10 mouse cellular contexts compared by ENCODE assay signal in genomic region chr1:75277195-75278188, GRCm38 (mm10). TPM values are rescaled to one million over a fixed set of nuclear protein-coding genes. Genes with fewer than 3 reads are reported as not detected.
DNase-seq lines count a peak whose midpoint lies in the region; ATAC-seq and TF ChIP-seq lines count a peak whose summit lies in the region.
"Had no signal": no experiment of that assay in that cellular context is flagged by ENCODE, and none has a peak within 500 bp of the region (broad histone marks: within the 10 kb centered on the region; RNA-seq: fewer than 3 reads in every experiment).

No protein-coding gene starts in this region.

- H3K9me3 ChIP-seq in forebrain, embryonic 13.5 days (replicated peaks): no peaks in the 10 kb centered on the region
- H3K9me3 ChIP-seq in liver, postnatal 0 days (ENCODE audit: low read length): no peaks in the 10 kb centered on the region
- H3K9me3 ChIP-seq: heart, embryonic 13.5 days had no signal

- no peak for TF ChIP-seq CTCF in liver, postnatal 0 days (IDR thresholded peaks at IDR 0.05; ENCODE audit: low read depth)

- H3K27ac ChIP-seq in forebrain, embryonic 13.5 days: no peak overlapping the region
- H3K27ac ChIP-seq in liver, postnatal 0 days (ENCODE audit: low read depth): no peak overlapping the region
- H3K27ac ChIP-seq: heart, embryonic 13.5 days had no signal

- peaks cover 44% of the 10 kb centered on the region for H3K27me3 ChIP-seq in forebrain, embryonic 13.5 days
- H3K27me3 ChIP-seq in liver, postnatal 0 days (ENCODE audit: insufficient read depth, low read length): peaks cover 4% of the 10 kb centered on the region; the same call in 1 of the 2 replicates

- peak; percentile 46 to 62 for DNase-seq in adrenal gland, adult 18-20 months (ENCODE audit: low spot score in 2 of 2)
- DNase-seq in adrenal gland, adult 8-10 months: no peak
- peak; percentile 16 to 71 for DNase-seq in spleen, postnatal 10 days (ENCODE audit: low spot score in 2 of 2)
- no peak for DNase-seq in spleen, adult 12 weeks (ENCODE audit: low spot score)
- DNase-seq in liver, postnatal 0 days: peak; percentile 69
- DNase-seq in retina, embryonic 14.5 days (ENCODE audit: low spot score): peak; percentile 74

- H3K4me2 ChIP-seq in forebrain, embryonic 13.5 days: peak overlapping the region; percentile 44
- H3K4me2 ChIP-seq in liver, postnatal 0 days (ENCODE audit: low read depth, low read length): no peak overlapping the region
- H3K4me2 ChIP-seq: heart, embryonic 13.5 days had no signal

- H3K4me3 ChIP-seq in forebrain, embryonic 13.5 days: peak overlapping the region; percentile 31
- no peak overlapping the region for H3K4me3 ChIP-seq in liver, postnatal 0 days (ENCODE audit: low read depth, low read length)
- H3K4me3 ChIP-seq: heart, embryonic 13.5 days had no signal

- no peak overlapping the region; the same call in 1 of the 2 replicates for H3K9ac ChIP-seq in forebrain, embryonic 13.5 days
- no peak overlapping the region for H3K9ac ChIP-seq in liver, postnatal 0 days (replicated peaks)
- H3K9ac ChIP-seq: heart, embryonic 13.5 days had no signal

- ATAC-seq in forebrain, embryonic 13.5 days: peak; percentile 33; the same call in 1 of the 2 replicates
- ATAC-seq in liver, postnatal 0 days: no peak
- ATAC-seq in megakaryocyte, adult 5-6 weeks (ENCODE audit: poor library complexity, severe bottlenecking): no peak

- 3% methylated on average over 23 of the region's 23 CpGs for WGBS in forebrain, embryonic 13.5 days
- 5% methylated on average over 23 of the region's 23 CpGs for WGBS in liver, postnatal 0 days (ENCODE audit: insufficient replicate concordance)

- no peaks in the 10 kb centered on the region for H3K36me3 ChIP-seq in forebrain, embryonic 13.5 days (ENCODE audit: poor library complexity, severe bottlenecking)
- H3K36me3 ChIP-seq in liver, postnatal 0 days (replicated peaks; ENCODE audit: insufficient read depth, low read length): no peaks in the 10 kb centered on the region
- H3K36me3 ChIP-seq: heart, embryonic 13.5 days had no signal

- no peak for TF ChIP-seq EP300 in liver, postnatal 0 days (IDR thresholded peaks at IDR 0.05; ENCODE audit: low read depth)

- H3K4me1 ChIP-seq in forebrain, embryonic 13.5 days: no peaks in the 10 kb centered on the region
- H3K4me1 ChIP-seq in liver, postnatal 0 days (ENCODE audit: insufficient read depth): no peaks in the 10 kb centered on the region
- H3K4me1 ChIP-seq: heart, embryonic 13.5 days had no signal

RNA-seq across cellular contexts. Expression of gene Resp18, which starts 0.7 kb away (rescaled TPM):
- 100 to 1,000 TPM; 141 to 165 TPM for total RNA-seq in adrenal gland, adult 18-20 months (2021)
- total RNA-seq in adrenal gland, adult 8-10 months (2022): 100 to 1,000 TPM; 143 to 279 (median 188) TPM
- 37.0 and 44.1 TPM in 2 replicates for polyA plus RNA-seq in forebrain, embryonic 13.5 days (2015; fragmentation: Nextera tagmentation; extraction: Ambion mirVana)
- not detected in 2 replicates for polyA plus RNA-seq in liver, postnatal 0 days (2015; fragmentation: Nextera tagmentation; extraction: Ambion mirVana)
- not detected in 2 replicates for total RNA-seq in megakaryocyte, adult 5-6 weeks (2015)
- total RNA-seq in megakaryocyte, adult 5-6 weeks (2017): not detected in 2 replicates
- polyA plus RNA-seq: C2C12; heart, embryonic 13.5 days had no signal

RNA-seq across cellular contexts. Expression of gene Ptprn, which starts 13.2 kb away (rescaled TPM):
- total RNA-seq in adrenal gland, adult 18-20 months (2021): 10 to 100 TPM; 51.0 to 59.5 TPM
- total RNA-seq in adrenal gland, adult 8-10 months (2022): 10 to 100 TPM; 59.0 to 80.7 (median 66.5) TPM
- polyA plus RNA-seq in forebrain, embryonic 13.5 days (2015; fragmentation: Nextera tagmentation; extraction: Ambion mirVana): 4.5 and 6.5 TPM in 2 replicates
- 0.02 and 0.09 TPM in 2 replicates for polyA plus RNA-seq in liver, postnatal 0 days (2015; fragmentation: Nextera tagmentation; extraction: Ambion mirVana)
- total RNA-seq in megakaryocyte, adult 5-6 weeks (2015): not detected in 2 replicates
- total RNA-seq in megakaryocyte, adult 5-6 weeks (2017): not detected in 2 replicates

RNA-seq across cellular contexts. Expression of gene Dnpep, which starts 40.3 kb away (rescaled TPM):
- total RNA-seq in adrenal gland, adult 18-20 months (2021): 10 to 100 TPM; 90.1 to 90.6 TPM
- 100 to 1,000 TPM; 101 to 112 (median 104) TPM for total RNA-seq in adrenal gland, adult 8-10 months (2022)
- 140 and 142 TPM in 2 replicates for polyA plus RNA-seq in forebrain, embryonic 13.5 days (2015; fragmentation: Nextera tagmentation; extraction: Ambion mirVana)
- polyA plus RNA-seq in liver, postnatal 0 days (2015; fragmentation: Nextera tagmentation; extraction: Ambion mirVana): 50.5 and 52.8 TPM in 2 replicates
- 26.2 and 32.0 TPM in 2 replicates for total RNA-seq in megakaryocyte, adult 5-6 weeks (2015)
- 31.1 and 35.9 TPM in 2 replicates for total RNA-seq in megakaryocyte, adult 5-6 weeks (2017)

RNA-seq across cellular contexts. Expression of gene Dnajb2, which starts 41.3 kb away (rescaled TPM):
- total RNA-seq in adrenal gland, adult 18-20 months (2021): 100 to 1,000 TPM; 118 to 204 TPM
- total RNA-seq in adrenal gland, adult 8-10 months (2022): 100 to 1,000 TPM in 3 of 4 experiments, 10 to 100 TPM in 1; 85.7 to 111 (median 108) TPM
- 40.0 and 41.7 TPM in 2 replicates for polyA plus RNA-seq in forebrain, embryonic 13.5 days (2015; fragmentation: Nextera tagmentation; extraction: Ambion mirVana)
- polyA plus RNA-seq in liver, postnatal 0 days (2015; fragmentation: Nextera tagmentation; extraction: Ambion mirVana): 29.0 and 31.0 TPM in 2 replicates
- total RNA-seq in megakaryocyte, adult 5-6 weeks (2015): 1.9 and 2.6 TPM in 2 replicates
- total RNA-seq in megakaryocyte, adult 5-6 weeks (2017): 5.9 and 7.3 TPM in 2 replicates

RNA-seq across cellular contexts. Expression of gene A630095N17Rik, which starts 45.6 kb away (rescaled TPM):
- not detected for total RNA-seq in adrenal gland, adult 18-20 months (2021)
- not detected for total RNA-seq in adrenal gland, adult 8-10 months (2022)
- not detected in 2 replicates for polyA plus RNA-seq in forebrain, embryonic 13.5 days (2015; fragmentation: Nextera tagmentation; extraction: Ambion mirVana)
- 0.18 TPM in 1 of 2 replicates, not detected in the other for polyA plus RNA-seq in liver, postnatal 0 days (2015; fragmentation: Nextera tagmentation; extraction: Ambion mirVana)
- not detected in 2 replicates for total RNA-seq in megakaryocyte, adult 5-6 weeks (2015)
- total RNA-seq in megakaryocyte, adult 5-6 weeks (2017): not detected in 2 replicates
- polyA plus RNA-seq: C2C12; heart, embryonic 13.5 days had no signal

Comparison
In these comparisons a context has a peak if more than half of its experiments do, and no peak if none do; other contexts are left out.
1. DNase-seq: peak in adrenal gland, adult 18-20 months (2 of 2), spleen, postnatal 10 days (2 of 2), liver, postnatal 0 days (single experiment) and retina, embryonic 14.5 days (single experiment); none in adrenal gland, adult 8-10 months (single experiment) and spleen, adult 12 weeks (single experiment).
2. RNA of gene Resp18, which starts 0.7 kb away (total RNA-seq): 143 to 279 TPM in adrenal gland, adult 8-10 months and 141 to 165 TPM in adrenal gland, adult 18-20 months; not detected in megakaryocyte, adult 5-6 weeks; every median in the first group is over 100 times any median in the second.
3. RNA of gene Ptprn, which starts 13.2 kb away (total RNA-seq): 59.0 to 80.7 TPM in adrenal gland, adult 8-10 months and 51.0 to 59.5 TPM in adrenal gland, adult 18-20 months; not detected in megakaryocyte, adult 5-6 weeks; every median in the first group is over 10 times any median in the second.